Mouse (Mus musculus): Measurements from ENCODE around the gene Fndc4.

The Fndc4 gene

DNA sequence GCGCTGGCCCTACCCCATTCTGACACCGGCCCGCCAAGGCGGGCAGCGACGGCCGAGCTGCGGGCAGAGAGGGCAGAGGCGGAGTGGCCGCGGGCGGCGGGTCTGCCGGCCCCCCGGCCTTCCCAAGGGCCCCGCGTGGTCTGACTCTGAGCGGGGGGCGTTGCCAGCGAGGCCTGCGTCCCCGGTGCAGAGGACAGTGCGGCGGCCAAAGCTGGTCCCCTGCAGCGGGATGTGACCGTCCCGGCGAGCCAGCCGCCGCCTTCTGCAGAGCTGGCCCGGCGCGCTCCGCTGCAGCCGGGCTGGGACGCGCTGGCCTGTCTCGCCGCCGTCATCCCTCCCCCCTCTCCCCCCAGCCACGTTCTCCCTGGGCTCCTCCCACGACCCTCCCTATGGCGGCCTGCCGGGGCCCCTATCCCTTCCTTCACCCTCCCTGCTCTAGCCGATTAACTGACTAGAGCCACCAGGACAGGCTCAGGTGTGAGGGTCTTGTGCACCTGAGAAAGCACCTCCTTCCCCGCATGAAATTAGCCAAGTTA lies at the start of gene Fndc4:
TSS of gene Fndc4 (minus strand) at position 475 of the 536 bp plus-strand sequence.
- DNase-seq (ENCODE audit: low spot score), result peak; percentile 69

DNA sequence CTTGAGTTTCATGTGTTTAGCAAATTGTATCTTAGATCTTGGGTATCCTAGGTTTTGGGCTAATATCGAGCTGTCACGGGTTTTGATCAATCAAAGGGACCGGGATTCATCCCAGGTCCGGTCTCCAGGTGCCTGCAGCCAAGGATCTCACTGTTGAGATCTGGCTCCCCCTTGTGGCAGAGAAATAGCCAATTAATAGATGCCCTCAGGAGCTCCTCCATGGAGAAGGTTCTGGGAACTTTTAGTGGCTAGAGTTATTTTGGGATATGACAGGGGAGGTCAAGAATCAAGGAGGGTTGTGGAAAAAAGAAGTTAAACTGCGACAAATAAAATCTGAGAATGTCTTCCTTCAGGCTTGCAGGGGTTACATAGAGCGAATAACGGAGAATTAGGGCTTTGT lies 32.4 kb upstream of the Fndc4 start:
- peak; percentile 81 for DNase-seq (ENCODE audit: low spot score)

DNA sequence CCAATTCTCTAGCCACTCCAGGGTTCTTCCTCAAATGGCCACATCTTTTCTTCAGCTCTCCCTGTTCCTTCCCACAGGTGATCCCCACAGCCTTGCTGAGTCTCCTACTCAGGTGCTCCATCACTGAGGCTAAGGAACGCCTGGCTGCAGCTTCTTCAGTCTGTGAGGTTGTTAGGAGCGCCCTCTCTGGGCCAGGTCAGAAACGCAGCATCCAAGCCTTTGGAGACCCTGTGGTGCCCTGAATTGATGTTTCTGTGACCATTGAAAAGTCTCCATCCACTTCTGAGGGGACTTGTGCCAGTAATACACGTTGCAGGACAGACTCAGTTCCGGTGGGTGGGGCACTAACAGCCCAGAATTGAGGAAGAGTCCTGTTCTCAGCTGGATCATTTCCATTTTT lies 31.0 kb upstream of the Fndc4 start:
- peak; percentile 45 for DNase-seq (ENCODE audit: low spot score)

DNA sequence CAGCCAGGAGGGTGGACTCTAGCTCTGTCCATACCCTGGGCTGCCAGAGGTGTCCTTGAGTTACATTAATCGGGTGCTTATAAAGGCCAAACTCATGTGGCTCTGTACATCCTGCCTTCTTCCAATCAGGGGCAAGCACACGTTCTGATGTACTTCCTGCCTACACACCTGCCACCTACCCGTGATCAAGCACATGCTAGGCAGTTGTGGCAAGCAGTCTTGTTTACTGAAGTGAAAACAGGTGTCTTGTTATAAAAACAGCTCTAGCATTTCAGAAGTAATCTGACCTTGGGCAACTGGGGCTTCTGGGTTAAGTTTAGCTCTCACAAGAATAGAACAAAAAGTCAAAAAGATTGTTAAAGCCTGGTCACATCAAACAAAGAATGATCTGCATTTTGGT lies 28.2 kb upstream of the Fndc4 start:
- no peak for DNase-seq (ENCODE audit: low spot score)

DNA sequence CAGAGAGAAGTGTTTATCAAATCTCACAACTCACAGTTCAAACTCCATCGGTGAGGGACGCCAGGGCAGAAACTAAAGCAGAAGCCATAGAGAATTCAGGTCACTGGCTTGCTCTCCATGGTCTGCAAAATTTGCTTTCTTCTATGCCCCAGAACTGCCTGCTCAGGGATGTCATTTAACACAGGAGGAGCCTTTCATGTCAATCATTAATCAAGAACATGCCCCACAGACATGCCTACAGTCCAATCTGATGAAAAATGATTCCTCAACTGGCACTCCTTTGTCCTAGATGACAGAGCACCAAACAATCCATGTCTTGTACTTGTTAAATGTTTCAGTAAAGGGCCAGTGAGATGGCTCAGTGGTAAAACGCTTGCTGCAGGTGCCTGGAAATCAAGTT lies 26.9 kb upstream of the Fndc4 start:
- DNase-seq (ENCODE audit: low spot score), result no peak

DNA sequence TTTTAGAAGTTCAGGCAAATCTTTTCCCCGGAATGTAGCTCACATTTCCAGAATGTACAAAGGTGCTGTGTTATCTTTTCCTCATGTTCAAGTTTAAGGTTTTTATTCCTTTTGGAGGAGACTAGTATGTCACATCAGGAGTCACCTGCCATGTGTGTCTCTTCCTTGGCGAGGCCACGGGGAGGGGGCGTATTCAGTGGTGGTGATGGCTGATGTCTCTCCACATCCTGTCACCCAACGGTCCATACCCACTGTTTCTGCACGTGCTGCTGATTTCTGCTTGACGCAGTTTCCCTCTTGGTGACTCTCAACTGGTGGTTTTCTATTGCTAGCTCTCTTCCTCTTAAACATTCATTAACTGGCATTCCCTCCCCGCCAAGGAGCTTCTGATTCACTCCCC lies 16.9 kb upstream of the Fndc4 start:
- no peak for DNase-seq (ENCODE audit: low spot score)

DNA sequence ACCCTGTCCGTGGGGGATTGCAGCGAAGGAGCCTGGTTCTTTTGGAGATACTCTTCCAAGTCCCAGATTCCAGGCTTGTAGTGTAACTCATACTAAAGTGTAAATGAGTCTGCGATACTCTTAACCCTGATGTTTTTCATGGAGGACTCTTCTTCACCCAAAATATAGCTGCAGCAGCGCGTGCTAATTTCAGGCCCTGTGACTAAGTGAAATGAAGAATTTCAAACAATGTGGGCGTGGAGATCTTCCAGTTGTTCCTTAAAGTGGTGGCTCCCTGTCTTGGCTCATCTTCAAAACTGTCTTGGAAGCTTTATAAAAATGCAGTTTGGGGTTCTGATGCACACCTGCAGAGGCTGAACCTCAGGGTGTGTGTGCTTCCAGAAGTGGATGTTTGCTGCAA lies 7.2 kb upstream of the Fndc4 start:
- no peak for DNase-seq (ENCODE audit: low spot score)

DNA sequence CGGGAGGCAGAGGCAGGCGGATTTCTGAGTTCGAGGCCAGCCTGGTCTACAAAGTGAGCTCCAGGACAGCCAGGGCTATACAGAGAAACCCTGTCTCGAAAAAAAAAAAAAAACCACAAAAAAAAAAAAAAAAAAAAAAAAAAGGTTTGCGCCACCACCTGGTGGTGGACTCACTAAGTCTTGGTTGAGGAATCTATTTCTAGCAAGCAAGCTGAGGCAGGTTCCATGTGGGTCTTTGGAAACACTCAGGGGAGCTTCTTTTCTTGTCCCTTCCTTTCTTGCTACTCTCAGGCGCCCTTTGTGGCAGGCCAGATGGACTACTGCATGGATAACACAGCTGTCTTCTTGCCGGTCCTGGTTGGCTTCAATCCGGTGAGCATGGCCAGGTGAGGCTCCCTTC lies 6.0 kb upstream of the Fndc4 start:
- no peak for DNase-seq (ENCODE audit: low spot score)

DNA sequence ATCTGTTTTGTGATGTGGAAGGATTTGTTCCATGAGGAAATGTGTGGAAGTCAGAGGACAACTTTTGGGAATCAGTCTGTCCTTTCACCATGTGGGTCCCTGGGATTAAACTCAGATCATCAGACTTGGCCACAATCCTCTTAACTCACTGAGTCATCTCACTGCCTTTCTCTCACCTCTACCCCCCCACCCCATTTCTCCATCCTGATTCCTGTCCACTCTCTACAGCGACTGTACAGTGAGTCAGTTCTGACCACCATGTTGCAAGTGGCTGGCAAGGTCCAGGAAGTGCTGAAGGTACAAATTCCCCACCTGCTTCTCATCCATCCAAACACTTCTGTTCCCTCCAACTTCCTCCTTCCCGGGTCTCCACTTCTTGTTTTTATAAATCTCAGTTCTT lies 2.6 kb upstream of the Fndc4 start:
- DNase-seq (ENCODE audit: low spot score), result no peak

DNA sequence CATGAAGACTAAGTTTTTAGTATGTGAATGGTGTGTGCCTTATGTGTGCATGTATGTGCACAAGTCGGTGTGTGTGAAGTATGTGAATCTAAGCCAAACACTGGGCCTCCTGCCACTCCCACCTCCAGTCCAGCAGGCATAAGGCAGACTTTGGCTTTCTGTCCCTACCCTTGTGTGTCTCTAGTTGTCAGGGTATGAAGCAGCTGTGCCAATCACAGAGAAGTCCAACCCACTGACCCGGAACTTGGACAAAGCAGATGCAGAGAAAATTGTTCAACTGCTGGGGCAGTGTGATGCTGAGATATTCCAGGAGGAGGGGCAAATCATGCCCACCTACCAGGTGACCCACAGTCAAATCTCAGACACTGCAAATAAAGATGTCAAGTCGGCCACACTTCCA lies 2.1 kb upstream of the Fndc4 start:
- no peak for DNase-seq (ENCODE audit: low spot score)

DNA sequence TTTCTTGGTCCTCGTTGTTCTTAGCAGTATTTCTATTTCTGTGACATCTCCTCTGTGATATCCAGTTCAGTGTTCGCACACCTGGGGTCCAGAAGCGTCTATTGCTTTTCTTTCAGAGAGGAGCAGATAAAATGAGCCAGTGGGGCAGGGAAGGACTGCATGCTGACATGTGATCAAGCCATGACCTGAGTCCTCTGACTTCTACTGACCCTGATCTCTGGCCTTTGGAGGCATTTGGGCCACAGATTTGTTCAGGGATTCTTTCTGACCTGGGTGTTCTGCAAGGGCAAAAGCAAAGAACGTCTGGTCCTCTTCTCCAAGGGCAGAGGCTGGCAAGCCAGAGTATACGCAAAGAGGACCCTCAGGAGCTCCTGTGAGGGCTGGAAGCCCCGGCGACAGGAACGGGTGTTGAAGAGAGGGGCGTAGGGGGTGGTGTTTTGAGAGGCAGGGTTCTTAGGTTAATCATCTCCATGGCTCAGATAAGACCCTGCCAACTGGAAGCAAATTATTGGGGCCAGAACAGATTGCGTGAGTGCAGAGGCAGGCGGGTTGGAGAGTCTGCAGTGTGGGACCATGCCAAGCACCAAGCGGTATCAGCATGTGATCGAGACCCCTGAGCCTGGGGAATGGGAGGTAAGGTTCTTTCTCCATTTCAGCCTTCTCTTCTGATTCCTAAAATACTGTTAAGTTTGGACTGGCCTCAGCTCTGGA lies 1.3 kb upstream of the Fndc4 start, which contains the start of gene Gckr:
TSS of gene Gckr (plus strand) at position 397 of the 711 bp plus-strand sequence.
- DNase-seq (ENCODE audit: low spot score), result no peak

DNA sequence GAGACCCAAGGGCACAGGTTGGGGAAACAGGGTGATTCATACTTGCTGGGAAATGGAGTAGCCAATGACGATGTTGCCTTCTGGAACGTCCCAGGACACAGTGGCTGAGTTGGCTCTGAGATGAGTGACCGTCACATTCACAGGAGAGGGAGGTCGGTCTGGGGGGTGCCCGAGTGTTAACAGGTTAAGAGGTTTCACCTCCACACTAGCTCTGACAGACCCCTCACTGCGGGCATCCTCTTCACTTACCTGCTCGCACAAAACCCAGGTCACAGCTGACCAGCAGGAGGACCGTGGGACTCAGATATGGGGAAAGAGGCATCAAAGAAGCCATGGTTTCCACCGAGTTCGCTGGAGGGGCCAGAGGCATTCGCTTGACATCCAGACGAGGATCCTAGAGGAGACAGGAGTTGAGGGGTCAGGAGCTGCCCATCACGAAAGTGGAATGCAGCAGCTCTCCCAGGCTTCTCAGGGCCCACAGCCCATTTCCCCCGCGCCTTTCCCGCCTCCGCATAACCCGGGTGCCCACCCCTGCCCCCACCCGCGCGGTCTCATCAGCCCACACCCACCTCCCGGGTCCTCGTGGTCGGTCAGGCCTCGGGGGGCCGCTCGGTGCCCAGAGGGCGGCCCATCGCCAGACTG lies 795 bp downstream of the Fndc4 start:
- peak; percentile 16 for DNase-seq (ENCODE audit: low spot score)

DNA sequence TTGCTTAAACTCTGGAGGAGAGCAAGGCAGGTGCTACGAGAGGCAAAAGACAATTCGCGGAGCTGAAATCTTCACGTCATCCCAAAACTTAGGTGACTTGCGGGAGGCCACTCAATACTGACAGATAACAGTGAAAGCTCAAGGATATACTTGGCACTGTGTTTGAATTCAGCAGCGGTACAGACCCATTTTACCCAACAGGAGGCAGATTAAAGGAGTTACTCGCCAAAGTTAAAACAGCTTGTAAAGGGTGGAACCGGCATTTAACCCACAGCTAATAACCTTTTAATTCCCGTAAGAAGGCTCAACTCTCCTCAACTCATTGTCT lies 4.6 kb downstream of the Fndc4 start:
- no peak for DNase-seq (ENCODE audit: low spot score)

DNA sequence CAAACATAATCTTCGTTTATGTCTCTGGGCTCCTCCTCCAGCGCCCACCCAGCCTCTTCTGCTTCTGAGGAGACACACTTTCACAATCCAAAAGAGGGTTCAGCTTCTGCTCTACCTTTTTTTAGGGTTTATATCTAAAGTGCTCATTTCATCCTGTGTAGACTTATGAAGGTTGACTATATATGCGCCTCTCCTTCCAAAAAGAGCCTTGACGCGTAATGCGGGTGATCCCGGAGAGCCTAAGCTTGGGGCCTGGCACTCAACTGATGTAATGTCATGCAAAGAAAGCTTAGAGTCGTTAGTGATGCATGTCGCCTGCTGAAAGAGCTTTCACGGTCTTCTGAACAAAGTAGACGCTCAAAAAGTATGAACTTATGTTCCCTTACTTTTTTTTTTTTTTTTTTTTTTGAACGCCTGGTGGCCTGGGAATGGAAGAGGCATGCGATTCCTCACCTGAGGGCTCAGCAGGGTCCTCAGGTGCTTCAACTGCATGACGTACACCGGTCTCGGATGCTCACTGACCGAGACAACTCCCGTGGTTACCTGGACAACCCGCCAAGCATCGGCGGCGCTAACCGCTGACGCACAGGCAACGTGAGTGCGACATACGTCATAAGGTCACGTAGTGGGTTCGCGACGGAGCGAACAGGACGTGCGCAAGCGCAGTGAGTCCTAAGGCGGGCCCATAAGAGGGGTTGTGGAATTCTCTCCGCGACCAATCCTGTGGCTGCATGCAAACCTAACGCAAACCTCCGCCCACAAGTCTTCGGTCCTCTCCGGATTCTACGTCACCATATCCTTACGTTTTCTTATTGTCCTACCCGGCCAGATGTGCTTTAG lies 5.1 kb downstream of the Fndc4 start, which contains the start of gene Ift172:
TSS of gene Ift172 (minus strand) at position 596 of the 840 bp plus-strand sequence.
- DNase-seq (ENCODE audit: low spot score), result peak; percentile 98

DNA sequence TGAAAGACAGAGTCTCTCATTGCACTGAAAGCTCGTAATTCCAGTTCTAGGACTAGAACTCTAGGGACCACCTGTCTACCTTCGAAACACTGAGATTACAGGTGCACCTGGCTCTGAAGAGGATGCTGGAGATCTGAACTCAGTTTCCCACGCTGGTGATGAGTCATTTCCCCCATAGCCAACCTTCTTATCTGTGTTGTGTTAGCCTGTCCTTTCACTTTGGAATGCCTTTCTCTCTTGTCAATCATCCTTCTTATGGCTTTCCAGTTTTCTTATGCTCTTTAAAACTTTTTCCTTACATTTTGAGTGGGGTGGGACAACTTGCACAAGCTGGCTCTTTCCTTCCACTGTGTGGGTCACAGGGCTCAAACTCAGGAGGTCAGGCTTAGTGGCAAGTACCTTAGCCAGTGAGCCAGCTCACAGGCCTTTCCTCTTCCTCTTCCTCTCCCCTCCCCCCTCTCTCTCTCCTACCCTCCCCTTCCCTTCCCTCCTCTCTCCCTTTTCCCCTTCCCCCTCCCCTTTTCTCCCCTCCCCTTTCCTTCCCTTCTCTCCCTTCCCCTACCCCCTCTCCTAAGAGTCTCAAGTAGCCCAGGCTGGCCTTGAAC lies 6.2 kb downstream of the Fndc4 start:
- DNase-seq (ENCODE audit: low spot score), result no peak

DNA sequence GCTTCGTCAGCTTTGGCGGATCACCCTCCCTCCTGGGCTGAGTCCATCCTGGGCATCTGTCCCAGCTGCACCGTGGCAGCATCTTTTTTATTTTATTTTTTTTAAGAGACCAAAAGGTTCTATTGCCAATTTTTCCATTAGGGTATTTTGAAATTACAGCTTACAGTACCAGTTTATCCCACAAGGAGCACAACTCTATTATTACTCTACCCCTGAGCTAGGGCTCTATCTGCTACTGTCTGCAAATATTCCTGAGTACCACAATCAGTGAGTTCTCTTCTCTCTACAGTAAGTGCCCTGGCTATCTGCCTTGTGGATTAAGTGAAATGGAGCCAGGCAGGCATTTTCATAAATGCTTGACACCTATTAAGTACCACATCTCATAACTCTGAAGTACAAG lies 7.2 kb downstream of the Fndc4 start:
- DNase-seq (ENCODE audit: low spot score), result no peak

DNA sequence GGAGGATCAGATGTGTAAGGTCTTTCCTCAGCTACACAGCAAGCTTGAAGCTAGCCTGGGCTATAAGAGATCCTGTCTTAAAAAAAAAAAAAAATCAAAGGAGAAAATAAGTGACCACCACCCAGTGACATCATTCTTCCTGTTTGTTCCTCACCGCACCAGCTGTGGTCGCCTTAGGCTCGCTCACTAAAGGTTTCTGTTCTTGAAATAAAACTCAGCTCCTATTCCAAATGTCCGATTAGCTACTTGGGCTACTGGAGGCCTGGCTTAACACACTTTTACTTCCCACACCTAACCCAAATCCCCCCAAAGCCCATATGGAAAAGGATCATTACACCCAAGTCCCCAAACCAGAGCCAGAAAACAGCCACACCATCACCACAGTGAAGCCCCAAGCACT lies 7.7 kb downstream of the Fndc4 start:
- no peak for DNase-seq (ENCODE audit: low spot score)

DNA sequence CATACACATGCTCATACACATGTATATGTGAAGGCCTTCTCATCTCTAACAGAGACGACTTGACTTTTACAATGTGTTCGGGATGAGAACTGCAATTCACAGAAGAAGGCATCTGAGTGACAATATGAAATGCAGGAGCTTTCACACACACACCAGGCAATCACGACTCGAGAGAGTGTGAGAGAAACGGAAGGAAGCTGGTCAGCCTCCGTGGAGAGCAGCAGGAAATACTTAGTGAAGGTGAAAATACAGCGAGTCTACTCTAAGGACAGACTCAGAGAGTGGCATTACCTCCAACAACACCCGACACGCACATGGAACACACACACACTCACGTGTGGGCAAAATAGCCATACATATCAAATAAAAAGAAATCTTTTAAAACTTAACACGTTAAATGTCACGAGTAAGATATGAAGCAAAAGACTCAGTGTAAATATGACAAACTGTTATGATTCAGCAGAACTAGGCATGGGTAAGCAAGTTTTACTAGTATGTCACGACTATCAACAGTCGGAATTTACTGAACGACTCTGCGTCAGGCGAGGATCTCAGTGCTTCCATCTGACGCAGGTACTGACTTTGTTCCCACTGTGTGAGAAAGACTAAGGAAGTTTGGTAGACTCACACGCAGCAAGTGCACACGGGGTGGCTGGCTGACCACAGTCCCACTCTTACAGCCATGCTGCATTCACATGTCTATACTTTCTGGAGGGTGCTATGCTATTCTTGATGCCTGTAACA lies 16.5 kb downstream of the Fndc4 start:
- no peak for DNase-seq (ENCODE audit: low spot score)

DNA sequence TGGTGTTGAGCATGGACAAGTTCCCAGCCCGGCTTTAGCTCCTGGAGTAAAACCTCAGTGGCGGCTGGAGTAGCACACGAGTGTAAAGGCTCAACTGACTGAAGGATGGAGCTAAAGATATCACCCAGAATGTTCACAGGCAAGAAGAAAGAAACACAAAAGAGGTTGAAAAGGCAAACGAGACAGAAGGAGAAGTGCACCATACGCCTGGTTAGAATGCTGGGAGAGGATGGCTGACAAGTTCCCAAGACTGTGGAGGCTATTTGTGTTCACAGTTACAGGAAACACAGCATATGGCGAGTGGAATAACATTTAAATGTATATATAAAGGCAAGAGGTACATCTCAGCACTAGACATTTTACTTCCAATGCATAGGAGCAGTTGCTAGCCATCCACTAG lies 22.9 kb downstream of the Fndc4 start:
- no peak for DNase-seq (ENCODE audit: low spot score)

DNA sequence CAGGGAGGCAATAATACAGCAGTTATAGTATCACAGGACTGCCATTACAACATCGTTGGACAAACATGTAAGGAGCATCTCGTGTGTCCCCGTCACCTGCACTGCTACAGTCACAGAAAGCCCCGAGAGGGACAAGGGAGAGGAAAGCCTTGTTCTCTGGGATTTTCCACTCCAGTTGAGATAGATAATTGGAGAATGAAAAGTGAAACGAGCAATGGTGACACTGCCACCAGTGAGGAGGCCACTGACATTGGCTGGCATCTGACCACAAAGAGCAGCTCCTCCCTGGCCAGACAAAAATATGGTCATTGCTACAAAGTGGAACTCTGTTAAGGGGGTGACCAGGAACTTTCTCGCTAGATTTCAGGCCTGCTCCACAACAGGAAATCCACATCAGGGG lies 28.2 kb downstream of the Fndc4 start:
- peak; percentile 27 for DNase-seq (ENCODE audit: low spot score)

DNA sequence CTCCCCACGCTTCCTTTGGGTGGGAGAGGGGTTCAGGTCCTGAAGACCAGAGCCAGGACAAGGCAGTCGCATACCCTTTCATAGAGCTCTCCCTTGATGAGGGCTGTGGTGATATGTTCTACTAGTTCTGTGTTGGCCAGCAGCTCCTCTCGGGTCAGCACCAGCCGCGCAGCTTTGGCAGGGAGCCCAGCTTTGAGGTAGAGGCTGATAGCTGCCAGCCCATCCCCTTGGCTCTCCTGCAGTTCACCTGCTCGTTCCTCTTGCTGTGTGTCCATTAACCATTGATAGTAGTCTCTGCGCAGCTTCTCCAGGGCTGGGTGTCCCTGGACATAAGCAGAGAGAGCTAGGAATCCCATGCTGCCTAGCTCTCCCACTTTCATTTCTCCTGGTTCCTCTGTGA lies 29.8 kb downstream of the Fndc4 start:
- no peak for DNase-seq (ENCODE audit: low spot score)

DNA sequence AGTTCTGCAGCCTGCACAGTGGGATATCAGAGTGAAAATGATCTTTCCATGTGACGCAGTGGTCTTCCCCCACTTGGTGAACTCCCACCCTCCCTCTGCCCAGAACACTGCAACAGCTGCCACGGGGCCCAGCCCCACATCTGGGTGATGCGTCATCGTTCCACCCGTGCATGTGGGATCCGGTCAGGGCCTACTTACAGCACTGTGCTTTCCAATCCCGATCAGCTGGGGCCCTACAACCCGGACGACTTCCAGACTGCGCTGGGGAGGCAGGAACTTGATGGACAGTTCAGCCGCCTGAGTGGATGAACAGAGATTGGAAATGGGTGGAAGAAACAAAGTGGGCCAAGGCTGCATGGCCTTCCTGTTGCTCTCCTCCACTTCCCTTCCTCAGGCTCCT lies 38.3 kb downstream of the Fndc4 start:
- DNase-seq (ENCODE audit: low spot score), result no peak
